Mouse (Mus musculus): ENCODE measurements at regions not wholly inside any gene's neighbourhood (a gene's known extent, or its start where the extent isn't known, plus 50 kb on each side); places are given as distances from the start of the nearest gene placed in this dataset.
A peak's percentile ranks its signal among the peaks of the same experiment; 100 is the strongest.

- 71% methylated on average over 12 of the region's 12 CpGs for WGBS
- Histone ChIP-seq H3K79me2 (ENCODE audit: control insufficient read depth, insufficient read depth, low read length) (no peaks in the 10 kb centered on the region), H3K4me3 (ENCODE audit: insufficient read depth, low read depth, low read length) (no peak overlapping the region), H3K9ac (ENCODE audit: low read depth, low read length) (no peak overlapping the region), H3K36me3 (ENCODE audit: control insufficient read depth, insufficient read depth, low read length) (no peaks in the 10 kb centered on the region), H3K27ac (replicated peaks; ENCODE audit: insufficient read depth, low read depth, low read length) (no peak overlapping the region), H3K4me1 (ENCODE audit: control insufficient read depth, insufficient read depth, low read length) (no peaks in the 10 kb centered on the region), H3K27me3 (ENCODE audit: control insufficient read depth, insufficient read depth, low read length) (no peaks in the 10 kb centered on the region)
- TF ChIP-seq CTCF (IDR thresholded peaks at IDR 0.05; ENCODE audit: low read depth, low read length) = no peak
- no peak for TF ChIP-seq POLR2A (IDR thresholded peaks at IDR 0.05; ENCODE audit: extremely low read depth, insufficient read depth, low read length)
- DNase-seq (ENCODE audit: extremely low read depth, low read depth, low spot score) = peak; percentile 1
Observed at GRCm38 (mm10) chr15:93000121-93000520, 274.9 kb downstream of the Gxylt1 start.

- no peaks in the 10 kb centered on the region for H3K4me1 ChIP-seq (ENCODE audit: control insufficient read depth, insufficient read depth, low read length)
- no peak for DNase-seq (ENCODE audit: extremely low read depth, low read depth, low spot score)
- TF ChIP-seq CTCF (IDR thresholded peaks at IDR 0.05; ENCODE audit: low read depth, low read length) = no peak
- no peak for TF ChIP-seq POLR2A (IDR thresholded peaks at IDR 0.05; ENCODE audit: extremely low read depth, insufficient read depth, low read length)
- 72% methylated on average over 5 of the region's 5 CpGs for WGBS
- H3K27me3 ChIP-seq (ENCODE audit: control insufficient read depth, insufficient read depth, low read length) = no peaks in the 10 kb centered on the region
- H3K27ac ChIP-seq (replicated peaks; ENCODE audit: insufficient read depth, low read depth, low read length) = no peak overlapping the region
- H3K9ac ChIP-seq (ENCODE audit: low read depth, low read length) = no peak overlapping the region
- no peaks in the 10 kb centered on the region for H3K79me2 ChIP-seq (ENCODE audit: control insufficient read depth, insufficient read depth, low read length)
- H3K36me3 ChIP-seq (ENCODE audit: control insufficient read depth, insufficient read depth, low read length) = no peaks in the 10 kb centered on the region
- H3K4me3 ChIP-seq (ENCODE audit: insufficient read depth, low read depth, low read length) = no peak overlapping the region
Observed at GRCm38 (mm10) chr15:92997933-92998332, 277.0 kb downstream of the Gxylt1 start.

- Histone ChIP-seq H3K9ac (ENCODE audit: low read depth, low read length) (no peak overlapping the region), H3K4me3 (ENCODE audit: insufficient read depth, low read depth, low read length) (no peak overlapping the region), H3K36me3 (ENCODE audit: control insufficient read depth, insufficient read depth, low read length) (no peaks in the 10 kb centered on the region), H3K27ac (replicated peaks; ENCODE audit: insufficient read depth, low read depth, low read length) (no peak overlapping the region), H3K4me1 (ENCODE audit: control insufficient read depth, insufficient read depth, low read length) (no peaks in the 10 kb centered on the region), H3K27me3 (ENCODE audit: control insufficient read depth, insufficient read depth, low read length) (no peaks in the 10 kb centered on the region), H3K79me2 (ENCODE audit: control insufficient read depth, insufficient read depth, low read length) (no peaks in the 10 kb centered on the region)
- TF ChIP-seq CTCF (IDR thresholded peaks at IDR 0.05; ENCODE audit: low read depth, low read length) = no peak
- TF ChIP-seq POLR2A (IDR thresholded peaks at IDR 0.05; ENCODE audit: extremely low read depth, insufficient read depth, low read length) = no peak
- DNase-seq (ENCODE audit: extremely low read depth, low read depth, low spot score) = peak; percentile 1
- WGBS = 75% methylated on average over 11 of the region's 11 CpGs
Observed at GRCm38 (mm10) chr15:92994191-92994671, 280.7 kb downstream of the Gxylt1 start.

- TF ChIP-seq CTCF (IDR thresholded peaks at IDR 0.05; ENCODE audit: low read depth, low read length) (no peak), POLR2A (IDR thresholded peaks at IDR 0.05; ENCODE audit: extremely low read depth, insufficient read depth, low read length) (no peak)
- Histone ChIP-seq H3K79me2 (ENCODE audit: control insufficient read depth, insufficient read depth, low read length) (no peaks in the 10 kb centered on the region), H3K36me3 (ENCODE audit: control insufficient read depth, insufficient read depth, low read length) (no peaks in the 10 kb centered on the region), H3K9ac (ENCODE audit: low read depth, low read length) (no peak overlapping the region), H3K27me3 (ENCODE audit: control insufficient read depth, insufficient read depth, low read length) (no peaks in the 10 kb centered on the region), H3K4me1 (ENCODE audit: control insufficient read depth, insufficient read depth, low read length) (no peaks in the 10 kb centered on the region), H3K27ac (replicated peaks; ENCODE audit: insufficient read depth, low read depth, low read length) (no peak overlapping the region), H3K4me3 (ENCODE audit: insufficient read depth, low read depth, low read length) (no peak overlapping the region)
- no peak for DNase-seq (ENCODE audit: extremely low read depth, low read depth, low spot score)
- 78% methylated on average over 6 of the region's 6 CpGs for WGBS
Observed at GRCm38 (mm10) chr15:92993538-92994190, 281.3 kb downstream of the Gxylt1 start.

- Histone ChIP-seq H3K27me3 (ENCODE audit: control insufficient read depth, insufficient read depth, low read length) (no peaks in the 10 kb centered on the region), H3K9ac (ENCODE audit: low read depth, low read length) (no peak overlapping the region), H3K36me3 (ENCODE audit: control insufficient read depth, insufficient read depth, low read length) (no peaks in the 10 kb centered on the region), H3K27ac (replicated peaks; ENCODE audit: insufficient read depth, low read depth, low read length) (no peak overlapping the region), H3K4me1 (ENCODE audit: control insufficient read depth, insufficient read depth, low read length) (no peaks in the 10 kb centered on the region), H3K79me2 (ENCODE audit: control insufficient read depth, insufficient read depth, low read length) (no peaks in the 10 kb centered on the region), H3K4me3 (ENCODE audit: insufficient read depth, low read depth, low read length) (no peak overlapping the region)
- TF ChIP-seq CTCF (IDR thresholded peaks at IDR 0.05; ENCODE audit: low read depth, low read length) (no peak), POLR2A (IDR thresholded peaks at IDR 0.05; ENCODE audit: extremely low read depth, insufficient read depth, low read length) (no peak)
- DNase-seq (ENCODE audit: extremely low read depth, low read depth, low spot score) = no peak
- WGBS = 77% methylated on average over 4 of the region's 4 CpGs
Observed at GRCm38 (mm10) chr15:92975774-92976173, 299.2 kb downstream of the Gxylt1 start.

- H3K36me3 ChIP-seq (ENCODE audit: control insufficient read depth, insufficient read depth, low read length) = no peaks in the 10 kb centered on the region
- DNase-seq (ENCODE audit: extremely low read depth, low read depth, low spot score) = no peak
- WGBS = 62% methylated on average over 3 of the region's 3 CpGs
- no peak overlapping the region for H3K4me3 ChIP-seq (ENCODE audit: insufficient read depth, low read depth, low read length)
- H3K9ac ChIP-seq (ENCODE audit: low read depth, low read length) = no peak overlapping the region
- no peak for TF ChIP-seq CTCF (IDR thresholded peaks at IDR 0.05; ENCODE audit: low read depth, low read length)
- no peak for TF ChIP-seq POLR2A (IDR thresholded peaks at IDR 0.05; ENCODE audit: extremely low read depth, insufficient read depth, low read length)
- H3K4me1 ChIP-seq (ENCODE audit: control insufficient read depth, insufficient read depth, low read length) = no peaks in the 10 kb centered on the region
- H3K79me2 ChIP-seq (ENCODE audit: control insufficient read depth, insufficient read depth, low read length) = no peaks in the 10 kb centered on the region
- H3K27ac ChIP-seq (replicated peaks; ENCODE audit: insufficient read depth, low read depth, low read length) = no peak overlapping the region
- no peaks in the 10 kb centered on the region for H3K27me3 ChIP-seq (ENCODE audit: control insufficient read depth, insufficient read depth, low read length)
Observed at GRCm38 (mm10) chr15:92974931-92975330, 300.0 kb downstream of the Gxylt1 start.
